Mouse (Mus musculus) layer of hippocampus, adult 8-10 months (tissue): Measurements from ENCODE around the gene Mapkapk3. TPM values are rescaled to one million over a fixed set of nuclear protein-coding genes. Genes with fewer than 3 reads are reported as not detected.
"Not testable (repeated sequence)": the region's sequence is repeated elsewhere in the genome, so short reads cannot be mapped to it uniquely, and the experiment has no call there.

Experiments used
- DNase-seq, 2 experiments: peaks; one replicate each; pipeline ENCODE4 v3.0.0; 2022; ENCODE audit warnings: low spot score in 2 of 2
- total RNA-seq, 4 experiments: library from RNA; stranded (reverse); gene quantifications; 2 replicates each; pipeline ENCODE4 v1.2.4; 2022

Mapkapk3 gene
- total RNA-seq, 4 experiments from 2014 or later, result 1.9 to 5.1 (median 3.4) TPM

DNA sequence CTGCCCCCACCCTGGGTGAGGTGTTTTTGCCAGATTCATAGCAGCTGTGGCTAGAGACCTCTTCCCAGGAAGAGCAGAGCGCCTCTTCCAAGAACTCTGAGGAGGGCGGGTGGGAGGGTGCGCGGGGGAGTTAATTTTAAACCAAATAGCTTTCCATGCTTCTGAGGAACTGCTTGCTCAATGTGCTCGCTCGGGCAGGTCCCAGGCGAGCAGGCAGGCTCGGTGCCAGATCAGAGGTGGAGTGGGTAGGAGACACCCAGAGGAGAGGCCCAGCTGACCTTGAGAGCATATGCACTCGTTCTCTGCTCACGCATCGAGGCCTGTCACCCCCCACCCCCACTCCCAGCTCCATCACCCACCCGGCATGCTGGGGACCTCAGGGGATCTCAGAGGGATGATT is 18.2 kb upstream of the Mapkapk3 start:
- no peak for DNase-seq

- no peak for DNase-seq
Measured at GRCm38 (mm10) chr9:107307099-107307872, 17.6 kb upstream of the Mapkapk3 start.

GRCm38 (mm10) chr9:107306673-107307072 is 17.0 kb upstream of the Mapkapk3 start:
- DNase-seq, result not testable (repeated sequence)

DNA sequence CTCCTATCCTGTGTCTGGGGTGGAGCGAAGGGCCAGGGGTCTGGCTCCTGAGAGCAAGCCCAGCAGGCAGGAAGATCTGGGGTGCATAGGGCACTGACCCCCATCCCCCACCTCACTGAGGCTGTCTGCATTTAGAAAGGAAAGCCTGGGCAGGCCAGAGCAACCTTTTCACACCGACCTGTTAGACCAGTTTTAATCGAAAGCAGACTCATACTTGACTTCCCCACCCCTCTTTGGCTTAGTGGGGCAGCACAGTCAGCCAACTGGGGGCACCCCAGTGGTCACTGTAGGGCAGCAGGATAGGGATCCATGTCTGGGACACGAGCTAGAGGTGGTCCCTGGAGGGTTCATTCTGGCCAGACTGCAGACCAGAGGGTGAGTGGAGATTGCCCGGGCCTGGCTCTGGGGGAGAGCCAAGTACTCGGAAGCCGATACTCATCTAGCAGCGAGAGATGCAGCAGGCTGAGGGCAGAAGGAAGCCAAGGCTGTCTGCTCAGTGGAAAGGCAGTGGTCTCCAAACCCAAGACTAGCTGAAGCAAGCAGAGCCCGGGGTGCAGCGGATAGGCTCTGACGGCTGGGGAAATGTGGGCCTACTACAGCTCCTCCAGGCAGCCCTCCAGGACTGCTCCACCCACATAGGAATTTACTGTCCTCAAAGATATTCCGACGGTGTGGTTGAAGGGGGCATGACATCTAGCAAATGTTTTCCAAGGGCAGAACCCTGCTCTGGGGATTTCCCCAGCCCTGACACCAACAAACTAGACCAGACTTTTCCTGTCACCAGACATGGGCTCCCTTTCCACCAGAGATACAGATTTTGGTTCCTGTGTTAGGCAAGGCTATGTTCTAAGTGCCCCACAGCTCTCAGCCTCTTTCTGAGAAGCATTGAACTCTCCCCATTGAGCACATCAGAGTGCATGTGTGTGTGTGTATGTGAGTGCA is 16.2 kb upstream of the Mapkapk3 start:
- no peak for DNase-seq

- no peak for DNase-seq
Measured at GRCm38 (mm10) chr9:107305012-107305411, 15.3 kb upstream of the Mapkapk3 start.

GRCm38 (mm10) chr9:107304383-107304782 is 14.7 kb upstream of the Mapkapk3 start:
- no peak for DNase-seq

GRCm38 (mm10) chr9:107303900-107304299 is 14.2 kb upstream of the Mapkapk3 start:
- no peak for DNase-seq

GRCm38 (mm10) chr9:107303121-107303820 is 13.6 kb upstream of the Mapkapk3 start:
- DNase-seq, result no peak

DNA sequence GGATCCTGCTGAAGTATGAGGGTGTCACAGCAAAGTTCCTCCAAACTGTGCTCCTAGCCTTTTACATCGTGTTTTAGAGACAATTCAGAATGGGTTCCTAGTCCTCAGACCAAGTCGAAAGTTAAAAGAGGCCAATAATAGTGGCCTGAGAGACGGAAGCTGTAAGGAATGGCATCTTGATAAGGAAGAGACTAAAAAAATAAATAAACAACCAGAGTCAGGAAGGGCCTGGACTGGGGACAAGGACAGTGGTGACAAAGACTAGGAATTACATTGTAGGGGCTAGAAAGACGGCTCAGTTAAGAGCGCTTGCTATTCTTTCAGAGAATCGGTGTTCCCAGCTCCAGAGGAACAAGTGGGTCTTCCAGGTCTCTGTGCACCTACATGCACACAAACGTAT is 12.9 kb upstream of the Mapkapk3 start:
- DNase-seq, result no peak

GRCm38 (mm10) chr9:107301554-107302331 is 12.1 kb upstream of the Mapkapk3 start:
- DNase-seq, result no peak

DNA sequence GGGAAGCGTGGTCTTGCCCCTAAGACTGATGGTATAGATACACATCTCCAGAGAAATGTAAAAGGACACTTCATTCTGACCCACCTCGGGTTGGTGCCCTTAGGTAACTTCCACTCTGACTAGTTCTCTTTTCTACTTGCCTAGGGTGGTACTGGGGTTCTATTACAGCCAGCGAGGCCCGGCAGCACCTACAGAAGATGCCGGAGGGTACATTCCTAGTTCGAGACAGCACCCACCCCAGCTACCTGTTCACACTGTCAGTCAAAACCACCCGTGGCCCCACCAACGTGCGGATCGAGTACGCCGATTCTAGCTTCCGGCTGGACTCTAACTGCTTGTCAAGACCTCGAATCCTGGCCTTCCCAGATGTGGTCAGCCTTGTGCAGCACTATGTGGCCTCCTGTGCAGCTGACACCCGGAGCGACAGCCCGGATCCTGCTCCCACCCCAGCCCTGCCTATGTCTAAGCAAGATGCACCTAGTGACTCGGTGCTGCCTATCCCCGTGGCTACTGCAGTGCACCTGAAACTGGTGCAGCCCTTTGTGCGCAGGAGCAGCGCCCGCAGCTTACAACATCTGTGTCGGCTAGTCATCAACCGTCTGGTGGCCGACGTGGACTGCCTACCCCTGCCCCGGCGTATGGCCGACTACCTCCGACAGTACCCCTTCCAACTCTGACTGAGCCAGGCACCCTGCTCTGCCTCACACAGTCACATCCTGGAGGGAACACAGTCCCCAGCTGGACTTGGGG is 10.7 kb upstream of the Mapkapk3 start:
- no peak for DNase-seq

GRCm38 (mm10) chr9:107299783-107300182 is 10.1 kb upstream of the Mapkapk3 start:
- no peak for DNase-seq

DNA sequence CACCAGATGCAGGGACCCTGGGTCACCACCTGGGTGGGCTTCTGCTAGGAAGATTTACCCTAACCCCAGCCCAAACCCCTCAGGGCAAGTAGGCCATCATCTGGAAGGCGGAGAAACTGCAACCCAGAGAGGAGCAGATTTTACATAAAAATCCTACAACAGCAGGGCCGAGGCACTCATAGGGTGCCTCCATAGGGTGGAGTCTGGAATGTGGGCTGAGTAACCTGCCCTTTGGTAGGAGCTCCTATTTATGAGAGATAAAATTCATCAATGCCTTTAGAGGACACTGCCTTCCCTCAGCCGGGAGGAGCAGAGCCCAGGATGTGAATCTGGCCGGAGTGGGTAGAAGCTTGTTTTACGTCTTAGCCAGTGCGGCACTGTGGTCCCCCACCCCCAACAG is 9.2 kb upstream of the Mapkapk3 start:
- no peak for DNase-seq

- no peak for DNase-seq
Measured at GRCm38 (mm10) chr9:107298059-107298780, 8.5 kb upstream of the Mapkapk3 start.

DNA sequence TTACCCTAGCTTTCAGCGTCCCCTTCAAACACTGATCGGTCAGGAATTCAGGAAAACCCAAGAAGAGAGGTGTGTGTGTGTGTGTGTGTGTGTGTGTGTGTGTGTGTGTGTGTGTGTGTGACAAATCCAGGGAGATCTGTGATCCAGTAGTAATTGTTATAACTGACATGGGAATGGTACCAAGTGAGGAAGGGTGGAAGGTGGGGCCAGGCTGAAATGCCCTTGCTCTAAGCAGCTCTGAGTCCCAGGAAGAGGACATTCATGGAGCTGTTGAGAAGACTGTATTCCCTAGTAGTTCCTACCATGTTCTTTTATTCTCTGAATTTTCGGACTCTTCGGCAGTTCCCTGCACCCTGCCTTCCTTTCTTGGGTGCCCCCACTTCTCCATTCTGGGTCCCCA is 8.0 kb upstream of the Mapkapk3 start:
- DNase-seq, result no peak

DNA sequence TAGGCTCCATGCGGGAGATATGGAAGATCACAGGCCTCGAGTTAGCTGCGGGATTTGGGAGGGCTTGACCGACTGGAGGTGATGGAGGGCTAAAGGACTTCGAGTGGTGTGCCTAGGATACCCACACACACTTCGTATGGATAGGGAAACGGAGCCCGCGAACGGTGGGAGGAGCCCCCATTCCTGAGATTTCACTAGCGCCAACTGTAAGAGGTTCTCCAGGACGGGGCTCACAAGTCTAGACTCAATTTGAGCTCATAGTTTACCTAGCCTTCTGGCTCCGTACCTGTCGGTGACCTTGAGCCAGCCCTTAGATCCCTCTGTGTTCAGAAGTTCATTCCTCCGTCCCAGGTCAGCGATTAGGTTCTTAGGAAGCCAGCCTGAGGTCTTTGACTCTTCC is 7.4 kb upstream of the Mapkapk3 start:
- DNase-seq, result no peak

DNA sequence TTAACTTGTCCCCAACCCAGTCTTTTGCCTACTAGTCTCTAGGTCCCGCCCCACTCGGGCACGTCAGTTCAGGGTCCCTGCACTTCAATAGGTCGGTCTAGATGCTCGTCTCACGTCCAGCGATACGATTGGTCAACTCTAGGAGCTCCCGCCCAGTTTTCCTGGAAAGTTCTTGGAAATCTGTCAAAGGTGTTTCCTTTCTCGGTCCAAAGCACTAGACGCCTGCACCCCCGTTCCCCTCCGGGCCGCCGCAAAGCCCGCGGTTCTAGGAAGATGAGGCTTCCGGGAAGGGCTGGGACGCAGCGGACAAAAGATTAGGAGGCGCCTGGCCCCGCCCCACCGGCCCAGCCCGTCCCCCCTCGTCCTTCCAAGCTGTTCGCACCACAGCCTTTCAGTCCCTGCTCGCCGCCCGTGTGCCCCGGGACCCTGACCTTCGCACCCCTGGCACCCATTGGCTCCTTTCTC is 6.9 kb upstream of the Mapkapk3 start:
- DNase-seq, result peak; percentile 87 to 93

GRCm38 (mm10) chr9:107296041-107296440 is 6.4 kb upstream of the Mapkapk3 start:
- DNase-seq, result no peak

- DNase-seq, result no peak
Measured at GRCm38 (mm10) chr9:107296016-107296040, 6.2 kb upstream of the Mapkapk3 start, which contains the start of gene Cish. Gene Cish (plus strand): TSS chr9:107296026.

- no peak for DNase-seq
Measured at GRCm38 (mm10) chr9:107295616-107296015, 5.9 kb upstream of the Mapkapk3 start.
